Mouse (Mus musculus) cerebellum, adult 8-10 months (tissue): Measurements from ENCODE around the gene Cmss1.

Experiments
- DNase-seq: peaks from one replicate; pipeline ENCODE4 v3.0.0; 2022

The Cmss1 gene

DNA sequence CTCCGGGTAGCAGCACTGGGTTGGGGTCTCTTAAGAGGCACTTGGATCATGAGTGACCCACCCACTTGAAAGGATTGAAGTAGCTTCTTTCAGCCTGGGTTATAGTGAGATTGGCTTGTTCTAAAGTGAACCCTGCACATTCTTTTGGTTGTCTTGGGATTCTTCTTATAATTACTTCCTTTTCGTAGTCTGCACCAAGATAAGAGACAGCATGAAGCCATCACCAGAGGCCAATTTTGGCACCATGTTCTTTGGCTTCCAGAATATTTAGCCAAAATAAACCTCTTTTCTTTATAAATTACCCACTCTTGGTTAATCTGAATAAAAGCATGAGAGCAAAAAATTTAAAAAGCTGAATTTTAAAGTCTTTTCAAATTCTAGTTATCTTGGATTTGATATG lies 136.8 kb downstream of the Cmss1 start:
- DNase-seq: no peak

DNA sequence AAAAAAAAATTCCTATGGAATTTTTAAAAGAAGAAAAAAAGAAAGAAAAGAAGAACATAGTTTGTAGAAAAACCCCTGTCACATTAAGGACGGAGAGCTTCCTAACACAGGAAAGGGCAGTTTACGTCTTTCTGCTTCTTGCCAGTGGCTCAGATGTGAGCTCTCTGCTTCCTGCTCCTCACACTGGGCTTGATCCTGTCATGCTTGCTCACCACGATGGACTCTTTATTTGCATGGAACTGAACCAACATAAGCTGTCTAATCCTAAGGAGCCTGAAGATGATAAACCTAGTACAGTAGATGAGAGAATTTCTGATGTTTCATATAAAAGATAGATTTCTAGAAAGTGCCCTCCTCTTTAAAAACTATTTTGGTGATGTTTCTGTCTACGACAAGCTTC lies 137.4 kb downstream of the Cmss1 start:
- DNase-seq: no peak

DNA sequence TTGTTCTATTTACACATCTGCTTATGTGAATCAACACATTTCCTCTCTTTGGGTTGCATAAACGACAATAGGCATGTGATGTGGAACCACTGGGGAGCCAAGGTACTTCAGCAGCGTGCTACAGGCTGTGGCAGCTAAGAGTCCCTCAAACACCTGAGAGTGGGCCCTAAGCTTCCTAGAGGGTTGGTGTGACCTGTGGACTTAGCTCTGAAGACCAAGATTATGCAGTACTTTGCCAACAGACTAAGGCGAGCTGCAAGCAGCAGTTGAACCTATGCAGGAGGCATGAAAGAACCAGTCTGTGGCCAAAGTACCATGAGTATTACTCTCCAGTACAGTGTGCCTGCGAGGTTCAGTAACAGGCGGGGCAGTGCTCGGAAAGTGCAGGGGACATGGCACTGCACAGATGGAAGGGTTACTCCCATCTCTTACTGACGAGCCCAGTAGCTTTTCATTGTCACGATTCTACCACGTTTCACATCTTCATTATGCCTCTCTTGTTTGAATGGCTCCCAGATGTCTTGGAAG lies 141.2 kb downstream of the Cmss1 start:
- no peak for DNase-seq

DNA sequence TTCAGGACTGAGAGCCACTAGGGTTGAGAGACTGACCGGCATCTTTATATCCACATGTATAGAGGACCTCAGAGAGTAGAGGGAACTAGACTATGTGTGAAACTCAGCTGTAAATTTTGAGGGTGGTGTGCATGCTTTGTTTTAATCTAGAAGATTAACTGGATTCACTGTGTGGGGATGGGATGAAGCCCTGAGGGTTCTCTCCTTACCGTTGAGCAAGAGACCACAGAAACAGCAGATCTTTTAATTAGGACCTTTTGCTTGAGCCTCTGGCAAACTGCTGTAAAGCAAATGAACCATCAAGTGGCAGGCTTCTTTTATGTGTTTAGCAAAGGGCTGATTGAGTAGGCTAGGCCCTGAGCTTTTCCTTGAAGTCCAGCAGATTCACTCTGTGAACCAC lies 150.7 kb downstream of the Cmss1 start:
- DNase-seq: no peak

DNA sequence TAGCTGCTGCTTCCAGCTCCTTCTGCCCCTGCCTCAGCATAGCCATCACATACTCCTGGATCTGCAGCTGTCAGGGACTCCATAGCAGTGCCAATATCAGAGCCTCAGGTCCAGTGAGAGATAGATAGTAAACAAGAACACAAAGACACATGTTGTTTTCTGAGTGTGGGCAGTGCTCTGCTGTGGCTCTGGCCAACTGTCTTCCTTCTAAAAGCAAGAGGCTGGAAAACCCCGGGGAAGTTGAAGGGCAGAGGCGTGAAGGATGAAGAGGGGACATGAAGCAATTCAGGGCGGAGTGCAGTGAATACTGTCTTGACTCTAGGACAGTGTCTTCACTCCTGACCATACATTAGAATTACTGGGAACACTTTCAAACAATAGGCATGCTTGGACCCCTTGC lies 151.1 kb downstream of the Cmss1 start:
- no peak for DNase-seq

DNA sequence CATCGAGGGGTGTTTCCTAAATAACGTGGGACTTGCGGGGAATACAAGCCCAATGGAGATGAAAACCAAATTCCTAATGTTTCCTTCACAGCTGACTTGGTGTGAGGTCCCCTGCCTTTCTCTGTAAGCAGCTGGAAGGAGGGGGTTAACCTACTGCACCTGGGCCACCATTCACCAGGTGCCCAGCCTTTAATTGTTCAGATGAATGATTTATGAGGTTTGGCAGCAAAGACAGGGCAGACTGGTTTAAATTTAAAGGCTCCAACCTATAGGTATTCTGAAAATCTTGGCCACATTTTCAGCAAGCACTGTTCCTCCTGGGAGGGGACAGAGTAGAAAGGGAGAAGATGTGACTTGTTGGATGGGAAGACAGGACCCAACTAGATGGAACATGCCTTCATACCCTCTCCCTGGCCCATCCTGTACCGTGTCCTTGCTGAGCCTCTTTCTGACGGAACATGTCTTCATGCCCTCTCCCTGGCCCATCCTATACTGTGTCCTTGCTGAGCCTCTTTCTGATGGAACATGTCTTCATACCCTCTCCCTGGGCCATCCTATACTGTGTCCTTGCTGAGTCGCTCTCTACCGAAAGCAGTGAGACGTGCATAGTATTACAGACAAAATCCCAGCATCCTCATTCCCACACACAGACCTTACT lies 152.4 kb downstream of the Cmss1 start:
- no peak for DNase-seq

DNA sequence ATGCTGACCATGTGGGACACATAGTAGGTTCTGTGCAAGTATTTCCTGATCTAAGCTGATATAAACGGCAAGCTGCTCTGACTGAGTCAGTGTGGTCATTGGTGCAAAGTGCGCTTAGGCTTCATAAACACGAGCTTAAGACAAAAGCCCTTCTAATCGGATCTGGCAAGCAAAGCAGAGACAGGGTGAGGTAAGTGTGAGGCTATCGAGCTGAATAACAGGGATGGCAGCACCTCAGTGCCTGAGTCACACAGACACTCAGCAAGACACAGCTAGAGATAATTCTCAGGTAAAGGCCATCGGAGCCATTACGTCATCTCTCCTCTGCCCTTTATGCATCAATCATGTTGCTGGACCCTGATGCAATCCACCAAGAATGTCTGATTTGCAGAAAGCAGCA lies 153.7 kb downstream of the Cmss1 start:
- DNase-seq: no peak

DNA sequence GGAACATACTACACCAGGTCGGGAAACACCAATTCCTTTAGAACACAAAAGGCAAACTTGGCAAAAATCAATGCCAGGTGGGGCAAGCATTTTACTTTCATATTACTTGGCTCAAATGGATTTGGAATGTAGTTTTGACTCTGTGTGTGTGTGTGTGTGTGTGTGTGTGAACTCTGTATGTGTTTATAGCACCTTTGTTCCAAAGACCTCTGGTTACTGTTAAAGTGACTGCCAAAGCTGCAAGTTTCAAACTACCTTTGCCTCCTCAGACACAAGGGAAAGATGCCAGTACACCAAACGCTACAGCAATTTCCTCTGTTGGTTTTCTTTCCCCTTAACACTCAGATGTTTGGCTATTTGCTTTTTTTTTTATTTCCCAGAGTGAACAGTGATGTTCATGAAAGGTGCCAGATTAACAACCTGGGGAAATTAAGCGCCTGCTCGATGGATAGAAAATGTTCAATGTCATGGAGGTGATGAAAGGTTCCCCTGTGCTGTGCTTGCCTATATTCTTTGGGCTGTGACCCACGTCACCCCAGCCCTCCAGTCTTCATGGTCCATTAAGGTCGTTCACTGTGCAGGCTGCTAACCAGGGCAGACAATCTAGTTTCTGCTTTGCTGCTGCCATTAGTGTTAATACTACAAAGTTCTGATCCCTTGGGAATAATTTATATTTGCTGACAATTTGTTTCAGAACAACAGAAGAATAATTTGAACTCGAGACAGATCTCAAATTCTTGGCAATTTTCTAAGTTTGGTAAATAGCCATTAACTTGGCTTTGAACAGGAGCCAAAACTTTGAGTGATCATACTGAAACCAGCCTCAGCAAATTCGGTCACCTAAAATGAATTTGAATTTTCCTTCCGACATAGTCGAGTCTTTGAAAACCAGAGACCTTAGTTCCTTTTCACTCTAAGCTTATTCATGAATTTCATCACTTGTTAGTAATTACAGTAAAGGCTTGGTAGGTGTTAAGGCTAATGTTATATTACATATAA lies 161.3 kb downstream of the Cmss1 start:
- DNase-seq: no peak

DNA sequence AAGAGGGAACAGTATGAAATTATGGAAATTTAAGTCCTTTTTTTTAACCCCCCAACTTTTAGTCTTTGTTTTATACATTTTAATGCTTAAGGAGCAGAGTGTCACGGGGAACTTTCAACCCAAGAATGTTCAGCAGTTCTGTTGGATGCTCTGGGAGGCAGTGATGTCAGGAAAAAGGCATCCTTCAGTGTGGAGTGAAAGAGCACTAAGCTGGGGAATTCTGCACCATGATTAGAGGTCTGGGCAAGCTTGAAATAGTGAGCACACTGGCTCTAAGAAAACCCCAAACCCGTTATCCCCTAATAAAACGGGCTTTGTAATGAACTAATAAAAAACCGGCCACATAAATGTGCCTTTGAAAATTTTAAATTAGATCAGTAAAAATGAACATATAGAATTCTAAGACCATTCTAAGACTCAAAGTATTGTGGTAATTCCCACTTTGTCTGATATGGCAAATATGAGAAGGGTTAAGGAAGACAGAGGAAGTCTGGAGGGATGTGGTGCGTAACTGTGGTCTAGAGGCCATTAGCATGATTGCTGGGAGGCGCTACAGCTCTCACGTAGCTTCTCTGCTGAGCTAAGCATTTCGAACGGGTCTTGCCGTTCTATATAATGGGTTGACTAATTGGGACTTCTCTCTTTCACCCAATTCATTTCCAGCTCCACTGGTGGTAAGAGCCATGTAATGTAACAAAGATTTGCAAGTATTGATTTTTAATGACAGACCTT lies 165.8 kb downstream of the Cmss1 start:
- no peak for DNase-seq

DNA sequence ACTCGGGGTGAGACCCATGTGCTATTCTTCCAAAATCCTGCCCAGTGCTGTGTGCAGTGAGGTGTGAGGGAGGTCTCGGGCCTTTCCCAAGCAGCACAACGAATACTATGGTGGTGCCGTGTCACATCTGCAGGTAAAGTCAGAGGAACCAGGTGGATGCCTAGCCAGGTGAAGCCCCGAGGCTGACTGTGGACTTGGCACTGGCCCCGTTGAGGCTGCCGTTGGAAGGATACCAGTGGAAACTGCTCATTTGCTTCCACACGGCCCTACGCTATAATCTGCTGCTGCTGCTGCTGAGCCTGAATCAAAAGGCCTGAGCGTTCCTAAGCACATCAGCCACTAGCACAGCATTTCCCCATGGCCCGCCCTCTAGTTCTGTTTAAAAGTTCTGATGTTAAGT lies 167.5 kb downstream of the Cmss1 start:
- no peak for DNase-seq

DNA sequence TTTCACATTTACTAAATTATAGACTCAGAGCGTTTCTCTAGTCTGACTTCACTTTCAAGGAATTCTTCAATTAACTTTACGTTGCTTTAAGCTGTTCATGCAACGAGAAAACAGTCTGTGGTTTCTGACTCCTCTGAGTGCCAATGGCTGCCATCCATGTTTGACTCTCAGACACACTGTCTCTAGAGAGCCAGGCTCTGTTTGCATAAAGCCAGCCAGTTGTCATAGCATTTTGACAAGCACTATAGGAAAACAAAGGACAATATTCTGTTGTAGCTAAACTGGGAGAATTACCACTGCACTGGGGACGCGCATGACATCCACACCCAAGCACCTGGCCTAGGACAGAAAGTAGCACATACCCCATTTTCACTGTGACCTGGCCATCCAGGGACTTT lies 168.4 kb downstream of the Cmss1 start:
- no peak for DNase-seq

DNA sequence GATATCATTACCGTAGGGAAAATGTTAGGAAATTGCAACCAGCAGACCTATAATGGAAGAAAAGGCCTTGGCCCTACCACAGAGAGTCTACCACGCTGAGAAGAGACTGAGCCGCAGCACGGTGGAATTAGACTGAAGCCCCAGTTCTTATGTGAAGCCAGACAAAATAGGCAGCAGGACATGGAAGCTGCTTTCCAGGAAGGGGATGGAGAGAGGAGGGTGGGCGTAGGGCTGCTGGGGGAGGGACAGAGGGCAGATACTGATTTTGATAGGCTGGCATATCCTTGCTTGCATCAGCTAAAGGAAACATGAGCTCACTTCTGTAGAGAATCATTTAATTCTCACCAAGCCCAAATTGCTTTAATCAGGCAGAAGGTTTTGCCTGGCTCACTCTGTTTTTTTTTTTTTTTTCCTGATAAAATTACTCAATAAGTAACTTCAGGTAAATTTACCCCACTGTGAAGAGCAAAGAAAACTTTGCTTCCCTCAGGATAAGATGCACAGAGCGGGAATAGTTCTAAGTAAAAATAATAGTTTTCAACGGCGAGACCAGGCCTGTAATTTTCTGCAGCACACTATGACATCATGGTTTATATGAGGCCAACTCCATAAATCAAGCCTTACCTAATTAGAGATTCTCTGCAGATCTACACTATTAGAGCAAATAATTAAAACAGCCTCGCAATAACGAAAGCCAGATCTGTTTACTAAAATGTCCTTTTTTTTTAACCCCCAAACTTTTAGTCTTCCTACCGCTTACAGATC lies 169.0 kb downstream of the Cmss1 start:
- DNase-seq: no peak

DNA sequence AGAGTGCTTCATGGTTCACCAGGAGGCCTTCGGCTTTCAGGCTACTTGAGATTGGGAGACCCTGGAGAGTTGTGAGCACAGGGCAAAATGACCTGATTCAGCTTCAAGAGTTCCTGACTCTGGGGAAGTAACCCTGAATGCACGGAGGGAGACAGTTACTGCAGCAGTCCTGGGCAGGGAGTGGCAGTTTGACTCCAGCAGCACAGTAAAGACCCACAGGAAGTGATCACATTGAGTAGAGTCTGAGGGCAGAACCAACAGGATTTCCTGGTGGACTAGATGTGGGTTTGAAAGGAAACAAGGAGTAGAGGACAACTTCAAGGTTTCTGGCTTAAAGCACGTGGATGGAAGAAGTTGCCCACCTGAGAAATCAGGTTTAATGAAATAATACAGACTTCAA lies 172.0 kb downstream of the Cmss1 start:
- DNase-seq: no peak

DNA sequence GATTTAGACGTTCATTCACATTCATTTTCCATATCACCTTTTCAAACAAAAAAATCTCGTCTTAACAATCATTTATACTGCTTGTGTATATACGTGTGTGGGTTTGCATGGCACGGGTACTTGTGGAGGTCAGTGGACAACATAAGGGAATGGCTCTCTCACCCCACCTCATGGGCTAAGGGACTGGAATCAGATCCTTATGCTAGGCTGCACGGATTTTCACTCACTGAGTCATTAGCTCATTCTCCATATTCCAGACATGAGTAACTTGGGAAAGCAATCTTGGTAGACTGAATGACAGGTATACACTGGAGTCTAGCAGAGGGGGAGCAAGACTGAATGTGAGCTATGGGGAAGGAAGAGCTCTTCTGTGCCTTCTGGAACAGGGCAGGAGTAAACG lies 173.0 kb downstream of the Cmss1 start:
- no peak for DNase-seq

DNA sequence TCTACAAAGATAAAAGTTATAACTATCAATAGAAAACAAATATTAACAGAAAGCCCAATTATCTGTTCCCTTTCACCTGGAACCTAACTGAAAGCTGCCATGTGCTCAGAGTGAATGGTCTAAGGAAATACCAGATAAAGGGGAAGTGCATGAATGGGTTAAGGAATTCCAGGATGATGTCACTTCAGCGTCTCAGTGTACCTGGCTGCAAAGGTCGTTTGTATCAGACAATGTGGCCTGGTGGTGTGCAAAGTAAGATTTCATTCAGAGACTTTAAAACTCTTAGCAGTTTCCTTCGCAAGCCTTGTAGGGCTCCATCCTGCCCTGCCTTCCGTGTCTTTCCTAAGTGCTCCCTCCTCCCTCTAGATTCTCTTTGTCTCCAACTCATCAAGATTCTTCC lies 173.5 kb downstream of the Cmss1 start:
- no peak for DNase-seq

DNA sequence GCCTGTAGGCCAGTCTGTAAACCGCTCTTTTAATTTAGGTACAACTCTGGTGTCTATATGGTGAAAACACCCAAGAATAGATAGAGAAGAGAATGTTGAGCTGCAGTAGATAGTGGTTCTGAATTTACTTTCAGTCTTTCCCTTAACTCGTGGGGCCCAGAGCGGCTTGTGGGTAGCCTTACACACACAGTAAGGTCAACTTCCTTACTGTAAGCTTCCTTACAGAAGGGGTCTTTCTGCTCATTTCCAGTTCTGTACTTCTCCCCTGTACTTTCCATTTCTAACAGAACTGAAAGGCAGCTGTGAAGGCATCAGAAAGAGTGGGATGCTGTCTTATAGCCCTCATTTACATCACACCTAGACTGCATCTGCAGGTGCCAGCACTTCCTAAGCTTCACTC lies 175.4 kb downstream of the Cmss1 start:
- no peak for DNase-seq

DNA sequence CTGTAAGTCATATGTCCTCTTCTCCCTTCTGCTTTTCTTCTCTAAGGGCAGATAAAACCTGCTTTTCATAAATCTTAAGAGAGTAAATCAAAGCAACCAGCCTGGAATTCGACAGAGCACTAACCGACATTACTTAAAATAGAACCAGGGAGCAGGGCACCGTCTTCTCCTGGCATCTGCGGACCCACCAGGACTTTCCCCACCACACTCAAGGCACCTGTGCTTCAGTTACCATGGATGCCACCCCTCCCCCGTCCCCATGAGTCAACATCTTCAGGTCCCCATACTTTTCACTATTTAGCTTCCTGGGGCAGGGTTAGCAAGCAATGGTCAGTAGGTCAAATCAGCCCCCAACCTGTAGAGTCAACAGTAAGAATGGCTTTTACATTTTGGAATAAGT lies 177.7 kb downstream of the Cmss1 start:
- no peak for DNase-seq

DNA sequence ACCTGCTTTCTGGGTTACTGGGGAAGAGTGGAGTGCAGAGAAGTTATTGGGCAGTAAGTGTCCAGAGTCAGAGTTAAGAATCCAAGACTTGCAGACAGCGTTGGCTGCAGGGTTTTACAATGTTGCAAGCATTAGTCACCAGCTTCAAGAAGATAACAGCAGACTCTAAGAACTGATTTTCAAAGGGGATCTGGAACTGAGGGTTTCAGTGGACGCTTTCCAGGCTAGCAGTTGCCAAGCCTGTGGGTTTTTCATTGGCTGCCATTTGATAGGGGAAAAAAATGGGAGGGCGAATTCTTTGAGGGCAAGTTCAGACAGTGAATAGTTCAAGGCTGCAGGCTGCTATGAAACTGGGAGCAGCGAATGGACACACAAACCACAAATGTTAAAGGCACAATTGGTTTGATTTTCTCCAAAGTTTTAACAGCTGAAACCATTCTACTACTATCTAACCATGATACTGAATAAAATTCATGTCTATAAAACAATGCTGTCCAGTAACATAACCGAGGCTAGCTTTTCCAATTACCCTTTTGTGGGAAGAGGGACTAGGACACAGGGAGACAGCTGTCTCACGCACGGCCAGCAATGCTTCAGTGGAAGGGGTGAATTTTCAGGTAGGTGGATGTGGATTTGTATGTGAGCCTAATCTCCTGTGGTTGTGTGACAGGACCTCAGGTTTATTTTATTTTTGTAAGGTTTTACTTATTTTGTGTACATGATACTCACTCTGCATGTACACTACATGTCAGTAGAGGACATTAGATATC lies 179.0 kb downstream of the Cmss1 start:
- no peak for DNase-seq

DNA sequence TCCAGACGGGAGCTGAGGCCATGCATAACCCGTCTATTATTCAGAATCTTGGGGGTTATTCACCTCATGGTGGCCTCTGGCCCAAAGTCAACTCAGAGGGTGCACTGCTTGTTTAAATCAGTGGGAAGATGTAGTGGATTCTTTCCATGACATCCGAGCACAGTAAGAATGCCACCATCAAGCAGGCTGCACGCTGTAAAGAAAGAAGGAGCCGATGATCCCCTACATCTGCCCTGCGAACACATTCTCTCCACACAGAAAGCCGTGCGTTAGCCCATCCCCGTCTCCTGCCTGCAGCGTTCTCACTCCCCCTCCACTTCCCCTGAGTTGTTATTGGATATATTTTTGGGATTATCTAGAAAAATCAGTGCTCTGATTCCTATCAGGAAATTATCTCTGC lies 180.0 kb downstream of the Cmss1 start:
- no peak for DNase-seq

DNA sequence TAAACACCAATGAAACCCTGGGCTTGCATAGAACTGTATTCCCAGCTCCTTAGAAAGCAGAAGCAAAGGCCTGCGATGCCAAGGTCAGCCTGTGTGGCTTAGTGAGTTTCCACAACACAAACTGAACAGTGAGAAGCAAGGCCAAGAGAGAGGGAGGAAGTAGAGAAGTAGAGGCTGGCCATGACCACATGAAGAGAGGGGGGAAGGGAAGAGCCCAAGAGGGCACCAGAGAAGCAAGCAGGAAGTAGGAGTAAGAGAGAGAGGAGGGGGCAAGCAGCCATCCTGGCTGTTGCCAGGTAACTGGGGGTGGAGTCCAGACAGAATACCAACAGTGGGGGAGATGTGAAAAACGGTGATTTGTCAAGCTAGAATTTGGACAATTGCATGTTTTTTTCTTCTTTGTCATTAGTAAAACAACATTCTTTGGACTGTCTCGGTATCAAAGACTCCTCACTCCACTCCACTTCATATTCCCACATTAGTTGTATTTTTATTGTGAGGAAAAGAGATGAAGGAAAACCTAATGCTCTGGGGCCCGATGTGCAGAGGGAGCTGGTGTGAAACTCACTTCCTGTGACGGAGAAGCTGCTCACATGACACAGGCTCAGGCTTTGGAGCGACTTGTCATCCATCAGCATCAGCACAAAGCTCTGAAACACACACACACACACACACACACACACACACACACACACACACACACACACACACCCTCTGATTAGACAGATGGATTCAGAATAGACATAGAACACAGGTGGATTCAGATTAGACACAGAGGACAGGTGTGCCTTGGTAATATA lies 183.5 kb downstream of the Cmss1 start:
- no peak for DNase-seq
